Mouse (Mus musculus) kidney, adult 9 months (tissue): ENCODE data around the gene Col27a1.

Source experiments
- DNase-seq: peaks from one replicate; pipeline ENCODE4 v3.0.0; 2022

Gene Col27a1

GRCm38 (mm10) chr4:63382676-63383369 is 169.0 kb downstream of the Col27a1 start:
- no peak for DNase-seq

GRCm38 (mm10) chr4:63383474-63383873 is 169.7 kb downstream of the Col27a1 start:
- DNase-seq: no peak

- no peak for DNase-seq
Measured at GRCm38 (mm10) chr4:63384262-63384661, 170.5 kb downstream of the Col27a1 start.
